Mouse (Mus musculus): ENCODE measurements around the gene Erich4.

Erich4 gene

DNA sequence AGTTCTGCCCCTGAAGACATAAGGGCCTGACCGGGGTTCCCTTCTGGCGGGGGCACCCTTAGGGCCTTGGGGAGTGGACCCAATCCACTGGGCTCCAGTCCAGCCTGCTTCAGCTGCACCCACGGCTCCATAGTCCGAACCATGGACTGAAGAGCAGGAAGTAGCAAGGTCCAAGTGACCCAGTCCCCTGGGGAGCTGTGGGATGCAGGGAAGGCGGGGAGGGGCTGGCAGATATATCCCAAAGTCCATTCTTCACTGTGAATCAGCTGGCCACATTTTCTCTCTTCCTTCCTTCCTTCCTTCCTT is at the start of gene Erich4:
Erich4 (minus strand) TSS at position 187 of the 306 bp plus-strand sequence.
- no peak for DNase-seq (ENCODE audit: extremely low read depth, low read depth, low spot score)

DNA sequence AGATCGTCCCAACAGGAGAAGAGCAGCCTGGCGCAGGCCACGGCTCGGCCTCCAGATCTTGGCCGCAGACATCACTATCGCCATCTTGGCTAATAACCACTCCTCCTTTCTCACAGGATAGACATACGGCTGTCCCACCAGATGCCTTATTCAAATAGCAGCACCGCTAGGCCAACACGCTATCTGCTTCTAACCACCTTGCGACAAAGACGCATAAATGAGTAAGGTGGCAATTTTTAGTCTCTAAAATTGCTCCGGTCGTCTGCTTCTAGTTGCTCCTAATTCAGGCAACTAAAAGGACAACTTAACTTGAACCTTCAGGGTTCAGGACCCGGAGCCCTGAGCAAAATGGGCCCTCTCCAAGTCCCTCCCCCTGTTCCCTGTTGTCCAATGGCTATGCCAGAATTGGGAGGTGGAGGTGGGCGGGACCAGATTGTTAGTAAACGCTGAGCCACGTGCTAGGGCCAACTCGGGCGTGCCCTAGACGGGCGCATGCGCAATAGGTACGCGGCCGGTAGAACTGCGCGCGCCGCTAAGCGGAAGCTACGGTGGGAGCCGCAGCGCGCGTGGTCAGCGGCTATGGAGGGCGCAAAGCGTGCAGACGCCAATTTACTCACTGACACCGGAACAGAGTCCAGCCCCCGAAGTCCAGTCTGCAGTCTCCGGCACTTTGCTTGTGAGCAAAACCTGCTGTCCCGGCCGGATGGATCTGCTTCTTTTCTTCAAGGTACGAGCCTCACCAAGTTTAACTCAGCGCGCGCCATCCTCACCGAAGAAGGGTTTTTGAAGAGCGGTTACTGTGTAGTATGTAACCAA is 43.2 kb upstream of the Erich4 start, which contains the start of the genes Bckdha and Exosc5:
Bckdha (minus strand) TSS at position 325 of the 816 bp plus-strand sequence.
Exosc5 (plus strand) TSS at position 508 of the 816 bp plus-strand sequence.
- DNase-seq (ENCODE audit: extremely low read depth, low read depth, low spot score) = peak; percentile 96

DNA sequence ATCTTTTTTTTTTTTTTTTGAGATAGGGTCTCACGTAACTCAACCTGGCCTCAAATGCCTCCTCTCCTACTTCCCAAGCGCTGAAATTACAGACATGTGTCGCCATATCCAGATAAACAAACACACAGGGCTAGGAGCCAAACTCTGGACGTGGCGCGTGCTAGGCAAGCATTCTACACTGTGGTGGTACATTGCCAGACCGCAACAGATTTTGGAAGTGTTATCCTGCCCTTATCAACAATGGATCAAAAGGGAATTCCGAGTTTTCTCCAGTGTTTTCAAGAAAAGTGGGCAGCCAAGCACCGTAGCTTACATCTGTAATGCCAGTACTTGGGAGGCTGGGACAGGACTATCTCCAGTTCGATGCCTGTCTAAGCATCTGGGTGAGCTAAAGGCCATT is 42.1 kb upstream of the Erich4 start:
- no peak for DNase-seq (ENCODE audit: extremely low read depth, low read depth, low spot score)

DNA sequence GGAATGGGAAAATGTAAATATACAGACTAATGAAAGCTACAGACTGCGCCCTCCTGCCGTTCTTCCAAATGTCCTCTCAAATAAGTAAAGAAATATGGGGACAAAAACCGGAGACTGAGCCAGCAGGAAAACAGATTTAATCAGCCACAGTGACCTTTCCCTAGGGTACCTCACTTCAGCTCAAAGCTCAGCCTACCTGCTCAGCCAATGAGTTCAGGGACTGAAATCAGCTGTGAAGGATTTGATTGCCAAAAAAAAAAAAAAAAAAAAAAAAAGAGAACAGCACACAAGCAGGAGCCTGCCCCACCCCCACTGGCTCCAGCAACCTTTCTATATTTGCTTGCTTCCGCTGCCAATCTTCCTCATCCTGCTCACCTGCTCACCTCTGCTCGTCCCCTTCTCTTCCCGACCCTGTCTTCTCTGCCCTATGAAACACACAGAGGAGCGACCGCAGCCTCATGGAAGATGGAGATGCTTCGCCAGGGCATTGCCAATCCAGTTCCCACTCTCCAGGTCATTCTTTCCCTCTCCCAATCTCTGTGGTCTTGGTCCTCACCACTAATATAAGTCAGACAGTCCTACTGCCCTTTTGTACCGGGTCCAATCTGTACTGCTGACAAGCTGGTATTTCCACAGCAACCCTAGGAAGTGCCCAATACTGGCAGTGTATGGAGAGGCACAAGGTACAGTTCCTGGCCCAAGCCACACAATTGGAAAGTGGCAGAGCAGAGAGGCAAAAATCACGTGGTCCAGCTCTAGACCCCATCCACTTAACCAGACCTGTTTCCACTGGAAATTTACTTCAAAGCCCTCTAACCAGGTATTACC is 40.1 kb upstream of the Erich4 start:
- DNase-seq (ENCODE audit: extremely low read depth, low read depth, low spot score) = no peak

DNA sequence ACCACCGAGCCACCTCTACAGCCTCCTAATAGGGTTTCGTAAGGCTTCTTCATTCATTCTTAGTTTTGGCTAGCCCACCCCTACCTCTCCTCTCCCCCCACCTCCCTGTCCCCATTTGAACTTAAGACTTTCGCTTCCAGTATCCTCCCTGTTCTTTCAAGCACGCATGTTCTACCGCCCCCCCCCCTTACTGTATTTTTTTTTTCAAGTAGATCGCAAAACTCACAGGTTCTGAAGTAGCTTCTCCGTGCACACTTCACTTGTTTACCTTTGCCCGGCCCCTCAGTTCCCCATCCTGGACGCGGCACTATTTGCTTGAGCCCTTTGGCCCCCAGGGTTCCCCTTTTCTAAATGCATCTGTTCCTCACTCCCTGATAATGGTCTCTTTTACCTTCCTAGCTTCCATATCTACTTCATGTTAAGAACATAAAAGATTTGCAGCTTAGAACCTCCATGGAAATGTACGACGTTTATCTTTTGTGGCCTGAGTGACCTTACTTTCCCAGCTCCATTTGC is 36.6 kb upstream of the Erich4 start:
- DNase-seq (ENCODE audit: extremely low read depth, low read depth, low spot score) = no peak

DNA sequence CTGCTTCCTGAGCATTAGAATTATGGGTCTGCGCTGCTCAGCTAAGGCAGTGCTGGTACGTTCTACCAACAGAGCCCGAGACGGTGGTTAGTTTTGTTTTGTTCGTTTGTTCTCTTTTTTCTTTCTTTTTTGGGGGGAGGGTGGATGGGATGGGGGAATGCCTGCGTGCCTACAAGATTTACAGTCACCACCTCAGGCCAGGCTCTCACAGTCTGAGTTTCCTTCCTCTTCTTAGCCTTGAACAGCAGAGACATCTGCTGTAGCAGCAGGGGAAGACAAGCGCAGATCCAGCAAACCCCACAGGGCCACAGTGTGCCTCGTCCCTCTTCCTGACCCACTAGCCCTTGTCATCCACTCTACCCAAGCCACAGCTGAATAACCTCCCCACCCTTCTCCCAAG is 35.6 kb upstream of the Erich4 start:
- DNase-seq (ENCODE audit: extremely low read depth, low read depth, low spot score) = no peak

DNA sequence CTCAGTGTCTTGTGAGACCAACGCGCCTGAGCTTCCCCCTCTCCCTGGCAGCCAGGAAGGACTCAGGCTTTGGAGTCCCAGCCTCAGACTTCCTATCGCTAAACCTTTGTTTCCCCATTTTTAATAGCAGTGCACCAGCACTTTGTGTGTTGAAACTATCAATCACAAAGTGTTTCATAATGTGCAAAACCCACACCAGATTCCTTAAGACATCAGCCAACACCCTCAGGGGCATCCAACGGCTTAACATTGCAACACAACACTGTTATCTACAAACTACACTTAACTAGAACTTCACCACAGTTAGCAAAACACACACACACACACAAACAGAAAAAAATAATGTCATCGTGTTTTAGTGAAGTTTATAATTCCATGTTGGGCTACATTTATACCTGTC is 34.1 kb upstream of the Erich4 start:
- peak; percentile 84 for DNase-seq (ENCODE audit: extremely low read depth, low read depth, low spot score)

DNA sequence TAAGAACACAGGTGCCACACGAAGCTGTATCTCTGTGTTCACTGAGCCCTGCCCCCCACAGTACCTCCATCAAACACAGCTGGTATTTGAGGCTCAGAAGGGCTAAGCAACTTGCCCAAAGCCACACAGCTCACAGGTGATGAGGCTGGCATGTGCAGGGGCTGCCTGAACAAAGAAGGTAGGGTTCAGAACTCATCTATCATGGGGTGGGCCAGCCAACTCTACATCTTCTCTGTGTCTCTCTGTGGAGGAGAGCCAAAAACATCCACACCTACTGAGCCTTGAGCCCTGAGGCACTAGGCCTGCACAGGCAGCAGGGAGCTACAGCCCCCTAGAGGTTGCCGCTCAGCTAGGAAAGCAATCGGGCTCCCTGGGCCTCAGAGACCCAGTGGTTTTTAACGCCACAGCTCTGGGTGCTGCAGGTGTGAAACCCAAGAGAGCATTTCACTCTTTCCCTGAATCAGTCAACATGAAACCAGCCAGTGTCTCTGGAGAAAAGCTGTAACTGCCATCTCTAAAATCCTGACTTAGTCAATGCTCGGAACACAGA is 32.0 kb upstream of the Erich4 start:
- DNase-seq (ENCODE audit: extremely low read depth, low read depth, low spot score) = no peak

DNA sequence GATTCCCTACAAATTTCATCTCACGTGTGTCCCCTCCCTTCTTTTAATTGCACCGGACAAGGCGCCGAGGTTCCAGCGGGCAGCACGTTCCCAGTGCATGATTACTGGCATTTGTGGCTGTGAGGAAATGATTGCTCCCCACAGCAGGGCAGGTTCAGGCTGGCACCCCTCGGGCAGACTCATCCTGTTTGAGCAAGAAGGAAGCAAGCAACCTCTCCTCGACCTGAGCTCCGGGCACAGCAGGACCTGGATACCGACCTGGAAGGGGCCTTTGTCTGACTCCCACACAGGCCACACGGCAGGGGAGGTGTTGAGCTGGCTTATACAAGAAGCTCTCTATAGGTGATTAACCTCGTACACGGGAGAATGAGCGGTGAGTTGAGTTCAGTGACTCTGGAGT is 29.4 kb upstream of the Erich4 start:
- peak; percentile 98 for DNase-seq (ENCODE audit: extremely low read depth, low read depth, low spot score)

DNA sequence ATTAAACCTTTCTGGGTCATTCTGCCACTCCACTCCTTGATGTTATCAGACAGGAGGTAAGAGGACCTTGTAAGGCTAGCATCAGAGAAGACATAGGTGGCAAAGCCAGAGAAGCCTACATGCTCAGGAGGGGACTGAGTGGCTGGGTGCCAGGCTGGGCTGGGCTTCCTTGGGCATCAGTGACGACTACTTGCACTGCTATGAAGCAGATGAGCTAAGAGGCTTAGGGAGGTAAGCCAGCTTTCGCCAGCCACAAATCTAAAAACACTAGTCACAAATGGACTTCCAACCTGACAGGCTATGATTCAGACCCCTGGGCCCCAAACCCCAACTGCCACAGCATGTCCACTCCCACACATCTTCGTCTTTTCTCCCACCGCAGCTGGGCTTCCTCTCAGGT is 28.9 kb upstream of the Erich4 start:
- no peak for DNase-seq (ENCODE audit: extremely low read depth, low read depth, low spot score)

DNA sequence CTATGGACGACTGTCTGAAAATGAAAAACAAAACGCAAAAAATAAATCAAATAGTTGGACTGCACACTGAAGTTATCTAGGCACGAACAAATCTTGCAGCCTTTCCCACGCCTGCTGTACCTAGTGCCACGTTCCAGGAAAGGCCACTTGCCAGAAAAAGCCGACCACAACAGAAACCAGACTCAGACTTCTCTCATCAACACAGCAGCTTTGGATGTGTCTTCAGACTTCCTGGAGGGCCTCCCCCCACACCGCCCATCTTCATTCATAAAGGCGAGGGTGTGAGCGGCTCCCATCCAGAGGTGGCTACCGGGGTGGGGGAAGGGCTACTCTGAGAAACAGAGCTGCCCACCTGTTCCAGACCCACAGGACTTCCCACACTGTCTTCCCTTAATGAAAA is 28.4 kb upstream of the Erich4 start:
- DNase-seq (ENCODE audit: extremely low read depth, low read depth, low spot score) = no peak

DNA sequence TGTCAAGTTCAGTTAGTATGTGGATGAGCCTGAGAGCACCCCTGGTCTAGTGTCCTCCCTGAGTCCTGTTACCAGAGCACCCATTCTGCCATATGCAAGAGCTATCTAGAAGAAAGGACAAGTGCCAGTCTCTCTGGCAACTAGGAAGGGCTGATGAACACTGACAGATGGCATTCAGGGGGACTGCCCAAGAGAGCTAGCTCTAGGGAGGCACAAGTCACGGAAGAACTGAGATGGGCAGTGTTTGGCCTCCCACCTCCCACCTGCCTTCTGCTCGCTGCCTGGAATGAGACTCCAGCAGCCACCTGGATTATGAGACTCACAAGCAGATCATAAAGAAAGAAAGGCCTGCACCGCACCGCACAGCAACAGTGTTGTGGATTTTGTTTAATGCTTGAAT is 24.1 kb upstream of the Erich4 start:
- no peak for DNase-seq (ENCODE audit: extremely low read depth, low read depth, low spot score)

DNA sequence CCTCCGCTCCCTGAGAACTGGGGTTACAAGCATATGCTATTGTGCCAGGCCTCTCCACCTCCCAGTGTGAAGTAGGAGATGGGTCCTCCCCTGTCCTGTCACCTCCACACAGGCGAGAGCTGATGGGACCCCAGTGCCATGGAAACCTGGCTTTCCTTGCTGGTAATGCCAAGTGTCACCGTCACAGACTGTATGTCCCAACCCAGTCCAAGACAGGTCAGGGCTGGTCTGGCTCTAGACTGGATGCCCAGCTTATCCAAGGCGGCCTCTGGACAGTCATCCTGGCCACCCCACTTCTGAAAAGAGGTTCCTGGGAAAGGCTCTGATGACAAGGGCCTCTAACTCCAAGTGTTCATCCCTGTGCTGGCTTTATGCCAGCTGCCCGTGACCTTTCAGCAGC is 21.4 kb upstream of the Erich4 start:
- no peak for DNase-seq (ENCODE audit: extremely low read depth, low read depth, low spot score)

DNA sequence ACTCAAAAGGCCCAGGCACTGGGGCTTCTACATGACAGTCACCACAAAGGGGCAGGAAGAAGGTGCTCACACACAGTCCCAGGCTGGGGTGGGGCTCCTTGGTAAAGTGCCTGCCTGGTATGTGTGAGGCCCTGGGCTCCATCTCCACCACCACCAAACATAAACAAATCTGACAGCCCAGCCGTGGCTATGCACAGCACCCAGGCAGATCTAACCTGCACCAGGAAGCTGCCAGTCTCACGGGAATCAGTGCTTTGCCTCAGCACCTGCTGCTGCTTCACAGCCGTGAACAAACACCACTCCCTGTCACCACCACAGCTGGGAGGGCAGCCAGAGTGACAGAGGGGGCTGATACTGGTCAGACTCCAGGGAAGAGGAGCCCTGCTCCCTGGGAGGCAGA is 20.7 kb upstream of the Erich4 start:
- no peak for DNase-seq (ENCODE audit: extremely low read depth, low read depth, low spot score)

DNA sequence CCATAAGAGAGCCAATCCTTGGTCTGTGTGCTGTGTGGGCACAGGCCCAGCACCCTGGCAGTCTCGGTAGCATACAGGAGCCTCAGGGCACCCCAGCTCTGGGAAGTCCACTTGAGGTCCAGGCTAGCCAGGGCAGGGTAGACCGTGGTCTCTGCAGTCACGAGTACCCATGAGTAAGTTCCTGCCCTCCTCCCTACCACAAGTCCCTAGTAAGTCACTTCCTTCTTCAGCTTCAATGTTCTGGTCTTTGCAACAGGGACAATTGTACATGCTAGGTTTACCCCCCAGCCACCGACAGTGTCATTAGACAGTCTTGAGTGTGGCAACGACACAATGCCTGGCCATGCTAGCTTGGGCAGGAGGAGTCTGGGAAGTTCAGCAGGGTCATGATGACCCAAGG is 17.0 kb upstream of the Erich4 start:
- DNase-seq (ENCODE audit: extremely low read depth, low read depth, low spot score) = no peak

DNA sequence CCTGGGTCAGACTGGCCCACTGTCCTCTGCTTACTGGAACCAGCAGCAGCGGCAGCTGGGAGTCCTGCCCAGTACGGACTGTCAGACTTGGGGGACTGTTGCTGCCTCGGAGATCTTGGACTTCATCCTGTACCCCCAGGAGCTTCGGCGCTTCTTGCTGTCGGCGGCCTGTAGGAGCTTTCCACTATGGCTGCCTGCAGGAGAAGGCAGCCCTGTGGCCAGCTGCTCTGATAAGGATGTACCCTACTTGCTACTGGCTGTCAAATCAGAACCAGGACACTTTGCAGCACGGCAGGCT is 12.6 kb upstream of the Erich4 start:
- DNase-seq (ENCODE audit: extremely low read depth, low read depth, low spot score) = no peak

DNA sequence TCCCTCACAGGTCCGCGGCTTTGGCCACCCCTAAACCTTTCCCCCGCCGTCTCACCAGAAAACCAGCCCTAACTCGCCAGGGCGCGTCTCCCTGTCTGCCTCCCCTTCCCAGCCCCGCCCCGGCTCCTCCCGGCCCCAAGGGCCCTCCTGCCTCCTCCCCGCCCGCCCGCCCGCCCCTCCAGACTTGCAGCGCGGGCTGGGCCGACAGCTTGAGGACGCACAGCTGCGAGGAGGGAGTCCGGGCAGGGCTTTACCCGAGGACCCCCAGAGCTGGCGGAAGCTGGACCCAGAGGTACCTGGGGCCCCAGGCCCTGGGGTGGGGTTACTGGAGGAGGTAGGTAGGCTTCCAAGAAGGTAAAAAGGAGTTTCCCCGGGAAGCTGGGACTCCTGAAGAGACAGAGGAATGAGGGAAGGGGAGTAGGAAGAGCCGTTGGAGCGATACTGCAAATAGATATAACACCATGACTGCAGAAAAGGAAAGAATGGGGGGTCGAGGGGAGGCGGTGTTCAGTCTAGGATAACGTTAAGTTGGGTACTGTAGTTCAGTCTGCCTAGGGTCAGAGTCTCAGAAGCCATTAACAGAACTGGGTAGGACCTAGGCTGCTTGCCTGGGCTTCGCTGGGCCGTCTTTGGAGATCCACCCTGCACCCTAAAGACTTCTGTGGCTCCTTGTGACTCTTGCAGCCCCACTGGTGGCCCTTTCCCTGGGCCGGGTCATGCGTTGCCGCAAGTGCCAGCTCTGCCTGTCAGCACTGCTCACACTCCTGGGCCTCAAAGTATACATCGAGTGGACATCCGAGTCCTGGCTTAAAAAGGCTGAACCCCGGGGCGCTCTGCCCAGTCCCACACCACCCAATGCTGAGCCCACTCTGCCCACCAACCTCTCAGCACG is 12.0 kb upstream of the Erich4 start:
- no peak for DNase-seq (ENCODE audit: extremely low read depth, low read depth, low spot score)

DNA sequence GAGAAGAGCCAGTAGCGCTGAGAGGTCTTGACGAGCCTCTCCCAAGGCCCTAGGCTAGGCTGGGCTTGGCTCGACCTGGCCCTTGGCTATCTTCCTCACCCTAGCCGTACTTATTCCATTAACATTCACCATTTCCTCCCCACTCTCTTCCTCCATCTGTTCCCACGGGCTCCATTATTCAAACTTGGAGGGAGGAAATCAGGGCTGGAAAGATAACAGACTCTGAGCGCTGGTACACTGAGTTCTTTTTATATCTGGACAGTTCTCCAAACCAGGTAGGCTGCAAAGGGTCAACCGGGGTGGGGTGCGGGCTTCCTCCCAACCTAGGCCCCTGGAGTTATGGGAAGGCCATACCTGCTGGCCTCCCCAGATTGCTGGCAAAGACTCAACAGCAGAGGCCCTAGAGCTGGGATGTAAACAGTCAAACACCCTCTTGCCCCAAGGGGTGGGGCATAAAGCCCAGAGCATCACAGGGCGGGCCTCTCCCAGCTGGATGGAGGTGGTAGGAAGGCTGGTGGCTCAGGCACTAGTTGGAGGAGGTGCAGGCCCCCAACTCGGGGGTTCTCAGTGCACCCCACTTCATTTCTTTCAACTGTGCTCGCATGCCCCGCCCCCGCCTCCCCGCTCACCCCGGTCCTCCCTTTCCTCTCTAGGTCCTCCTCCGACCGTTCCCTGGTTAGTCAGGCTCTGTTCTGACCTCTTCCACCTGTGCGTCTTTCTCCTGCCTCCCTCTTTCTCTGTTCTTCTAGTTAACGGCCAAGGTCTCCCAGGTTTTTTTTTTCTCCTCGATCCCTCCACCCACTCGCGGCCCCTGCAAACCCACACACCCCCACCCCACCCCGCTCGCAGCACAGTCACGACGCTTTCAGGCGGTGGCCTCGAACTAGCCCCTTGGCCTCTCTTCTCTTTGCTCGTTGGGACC is 11.1 kb upstream of the Erich4 start, which contains the start of gene B3gnt8:
B3gnt8 (plus strand) TSS at position 146 of the 922 bp plus-strand sequence.
- DNase-seq (ENCODE audit: extremely low read depth, low read depth, low spot score) = no peak

DNA sequence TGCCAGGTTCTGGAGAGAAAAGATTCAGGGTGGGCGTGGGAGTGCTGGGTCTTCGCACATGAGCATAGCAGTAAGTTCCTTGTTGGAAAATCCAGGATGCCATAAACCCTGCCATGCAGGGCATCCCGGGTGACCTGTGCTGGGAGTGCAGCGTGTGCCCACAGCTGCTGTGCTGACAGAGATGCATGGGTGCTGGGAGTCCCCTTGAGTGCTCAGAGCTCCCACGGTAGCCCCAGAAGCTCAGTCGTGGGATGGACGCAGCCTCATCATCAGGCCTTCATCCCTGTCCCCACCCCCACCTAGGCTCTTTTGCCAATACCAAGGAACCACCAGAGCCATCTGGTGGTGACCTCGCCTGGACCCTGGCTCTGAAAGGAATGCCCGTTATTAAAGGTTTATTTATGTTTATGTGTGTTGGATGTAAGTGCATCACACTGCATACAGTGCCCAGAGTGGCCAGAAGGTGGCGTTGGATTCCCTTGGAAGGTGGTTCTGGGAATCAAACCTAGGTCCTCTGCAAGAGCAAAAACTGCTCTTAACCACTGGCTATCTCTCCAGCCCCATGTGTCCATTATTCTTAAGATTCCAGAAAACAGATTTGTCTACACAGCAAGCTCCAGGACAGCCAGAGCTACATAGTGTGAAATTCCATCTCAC is 10.0 kb upstream of the Erich4 start:
- no peak for DNase-seq (ENCODE audit: extremely low read depth, low read depth, low spot score)
